ENCODE assay signal across 12 mouse cellular contexts in genomic region chr19:57255157-57255556, GRCm38 (mm10). TPM values are rescaled to one million over a fixed set of nuclear protein-coding genes. Genes with fewer than 3 reads are reported as not detected.
DNase-seq lines count a peak whose midpoint lies in the region; ATAC-seq and TF ChIP-seq lines count a peak whose summit lies in the region.
"Had no signal": no experiment of that assay in that cellular context is flagged by ENCODE, and none has a peak within 500 bp of the region (broad histone marks: within the 10 kb centered on the region; RNA-seq: fewer than 3 reads in every experiment).

No protein-coding gene starts in this region.

- H3K27ac ChIP-seq in heart, embryonic 13.5 days (replicated peaks): no peak overlapping the region
- no peak overlapping the region for H3K27ac ChIP-seq in midbrain, postnatal 0 days (ENCODE audit: low read depth, low read length)
- no peak overlapping the region for H3K27ac ChIP-seq in midbrain, embryonic 15.5 days
- no peak overlapping the region for H3K27ac ChIP-seq in forebrain, embryonic 13.5 days
- H3K27ac ChIP-seq in neural tube, embryonic 15.5 days (replicated peaks): no peak overlapping the region
- H3K27ac ChIP-seq: forebrain, embryonic 15.5 days; left cerebral cortex, adult 2 months had no signal

- ATAC-seq in heart, embryonic 13.5 days (ENCODE audit: extremely low read depth, insufficient number of reproducible peaks, low FRiP score, low TSS enrichment): no peak; the same call in 1 of the 2 replicates
- ATAC-seq in midbrain, postnatal 0 days (ENCODE audit: low FRiP score): no peak
- no peak for ATAC-seq in midbrain, embryonic 15.5 days (replicated peaks)
- ATAC-seq in forebrain, embryonic 13.5 days: no peak
- ATAC-seq in neural tube, embryonic 15.5 days (ENCODE audit: low FRiP score): no peak
- ATAC-seq: forebrain, embryonic 15.5 days had no signal

- H3K27me3 ChIP-seq in heart, embryonic 13.5 days (replicated peaks): no peaks in the 10 kb centered on the region
- no peaks in the 10 kb centered on the region for H3K27me3 ChIP-seq in midbrain, postnatal 0 days (ENCODE audit: insufficient read depth, low read length)
- no peaks in the 10 kb centered on the region for H3K27me3 ChIP-seq in midbrain, embryonic 15.5 days (replicated peaks)
- H3K27me3 ChIP-seq in forebrain, embryonic 13.5 days: no peaks in the 10 kb centered on the region
- H3K27me3 ChIP-seq in neural tube, embryonic 15.5 days (replicated peaks): no peaks in the 10 kb centered on the region
- H3K27me3 ChIP-seq: forebrain, embryonic 15.5 days had no signal

- H3K36me3 ChIP-seq in heart, embryonic 13.5 days: no peaks in the 10 kb centered on the region
- H3K36me3 ChIP-seq in midbrain, postnatal 0 days (ENCODE audit: insufficient read depth, low read length): no peaks in the 10 kb centered on the region
- H3K36me3 ChIP-seq in midbrain, embryonic 15.5 days (replicated peaks): no peaks in the 10 kb centered on the region
- H3K36me3 ChIP-seq in forebrain, embryonic 13.5 days (ENCODE audit: poor library complexity, severe bottlenecking): no peaks in the 10 kb centered on the region
- H3K36me3 ChIP-seq in neural tube, embryonic 15.5 days: no peaks in the 10 kb centered on the region
- H3K36me3 ChIP-seq: forebrain, embryonic 15.5 days had no signal

- no peak for DNase-seq in heart, postnatal 10 days
- DNase-seq in midbrain, postnatal 0 days (ENCODE audit: low spot score): no peak
- no peak for DNase-seq in lung, adult 2 months
- no peak for DNase-seq in layer of hippocampus, postnatal 25 days (ENCODE audit: extremely low spot score in 1 of 2, low spot score in 1 of 2)
- DNase-seq: adrenal gland, postnatal 25 days; cerebellum, postnatal 25 days had no signal

- no peaks in the 10 kb centered on the region for H3K9me3 ChIP-seq in heart, embryonic 13.5 days
- H3K9me3 ChIP-seq in midbrain, postnatal 0 days (ENCODE audit: low read length): no peaks in the 10 kb centered on the region
- H3K9me3 ChIP-seq in midbrain, embryonic 15.5 days: no peaks in the 10 kb centered on the region
- no peaks in the 10 kb centered on the region for H3K9me3 ChIP-seq in forebrain, embryonic 13.5 days (replicated peaks)
- H3K9me3 ChIP-seq in neural tube, embryonic 15.5 days (replicated peaks): no peaks in the 10 kb centered on the region
- H3K9me3 ChIP-seq: forebrain, embryonic 15.5 days had no signal

- 61% methylated on average over 8 of the region's 8 CpGs for WGBS in heart, embryonic 13.5 days
- 84% methylated on average over 8 of the region's 8 CpGs for WGBS in midbrain, postnatal 0 days
- WGBS in midbrain, embryonic 15.5 days: 86% methylated on average over 8 of the region's 8 CpGs
- WGBS in lung, adult 2 months: 71% methylated on average over 8 of the region's 8 CpGs
- 82% methylated on average over 8 of the region's 8 CpGs for WGBS in forebrain, embryonic 13.5 days
- WGBS in neural tube, embryonic 15.5 days: 82% methylated on average over 8 of the region's 8 CpGs

- 0 out of 2 replicates have a peak overlapping the region, but pooled peaks have one; percentile 14 for H3K9ac ChIP-seq in heart, embryonic 13.5 days
- H3K9ac ChIP-seq in midbrain, postnatal 0 days (replicated peaks; ENCODE audit: low read length, poor library complexity, severe bottlenecking): no peak overlapping the region
- no peak overlapping the region for H3K9ac ChIP-seq in midbrain, embryonic 15.5 days
- H3K9ac ChIP-seq in forebrain, embryonic 13.5 days: no peak overlapping the region
- H3K9ac ChIP-seq in neural tube, embryonic 15.5 days (replicated peaks): no peak overlapping the region
- H3K9ac ChIP-seq: forebrain, embryonic 15.5 days had no signal

- no peak overlapping the region for H3K4me2 ChIP-seq in heart, embryonic 13.5 days
- no peak overlapping the region for H3K4me2 ChIP-seq in midbrain, postnatal 0 days (ENCODE audit: low read depth, low read length, poor library complexity, severe bottlenecking)
- H3K4me2 ChIP-seq in midbrain, embryonic 15.5 days: no peak overlapping the region
- H3K4me2 ChIP-seq in forebrain, embryonic 13.5 days: no peak overlapping the region
- no peak overlapping the region for H3K4me2 ChIP-seq in neural tube, embryonic 15.5 days
- H3K4me2 ChIP-seq: forebrain, embryonic 15.5 days had no signal

- intact Hi-C loops in heart, postnatal 10 days (cut with DNase I): loop anchor here (2.0 kb wide), 1 partner anchor 94 kb away; no protein-coding TSS in a partner anchor

- peak; percentile 59 for TF ChIP-seq CTCF in midbrain, postnatal 0 days (IDR thresholded peaks at IDR 0.05)
- peak; percentile 70 for TF ChIP-seq CTCF in lung, adult 2 months (IDR thresholded peaks at IDR 0.05; ENCODE audit: insufficient read depth, low read length)

- H3K4me3 ChIP-seq in heart, embryonic 13.5 days: no peak overlapping the region
- H3K4me3 ChIP-seq in midbrain, postnatal 0 days (ENCODE audit: low read depth, low read length): no peak overlapping the region
- no peak overlapping the region for H3K4me3 ChIP-seq in midbrain, embryonic 15.5 days
- no peak overlapping the region for H3K4me3 ChIP-seq in lung, adult 2 months (replicated peaks; ENCODE audit: extremely low read depth, low read depth, low read length)
- H3K4me3 ChIP-seq in forebrain, embryonic 13.5 days: no peak overlapping the region
- no peak overlapping the region for H3K4me3 ChIP-seq in neural tube, embryonic 15.5 days (replicated peaks)
- H3K4me3 ChIP-seq: forebrain, embryonic 15.5 days; left cerebral cortex, adult 2 months had no signal

- no peak for TF ChIP-seq POLR2A in lung, adult 2 months (IDR thresholded peaks at IDR 0.05; ENCODE audit: borderline replicate concordance, extremely low read depth, low read depth, low read length)

- peaks cover 39% of the 10 kb centered on the region for H3K4me1 ChIP-seq in heart, embryonic 13.5 days
- 0 out of 2 replicates have a peak, but pooled peaks cover 4% of the 10 kb centered on the region for H3K4me1 ChIP-seq in midbrain, postnatal 0 days (ENCODE audit: insufficient read depth, low read length)
- no peaks in the 10 kb centered on the region for H3K4me1 ChIP-seq in midbrain, embryonic 15.5 days
- no peaks in the 10 kb centered on the region; the same call in 1 of the 2 replicates for H3K4me1 ChIP-seq in lung, adult 2 months (ENCODE audit: control insufficient read depth, insufficient read depth, low read length)
- H3K4me1 ChIP-seq in forebrain, embryonic 13.5 days: peaks cover 5% of the 10 kb centered on the region; the same call in 1 of the 2 replicates
- H3K4me1 ChIP-seq in neural tube, embryonic 15.5 days: no peaks in the 10 kb centered on the region
- H3K4me1 ChIP-seq: forebrain, embryonic 15.5 days had no signal

RNA-seq across cellular contexts. Expression of gene Ablim1, which starts 59.6 kb away (rescaled TPM):
- polyA plus RNA-seq in heart, embryonic 13.5 days (2015; fragmentation: Nextera tagmentation; extraction: Ambion mirVana): 35.7 and 38.5 TPM in 2 replicates
- total RNA-seq in heart, postnatal 10 days (2021): 100 to 1,000 TPM; 397 to 585 TPM
- 81.2 and 104 TPM in 2 replicates for total RNA-seq in midbrain, postnatal 0 days (2014; rRNA removed)
- polyA plus RNA-seq in midbrain, postnatal 0 days (2015; fragmentation: Nextera tagmentation; extraction: Ambion mirVana): 50.7 and 53.2 TPM in 2 replicates
- 57.4 and 64.5 TPM in 2 replicates for polyA plus RNA-seq in midbrain, embryonic 15.5 days (2015; fragmentation: Nextera tagmentation; extraction: Ambion mirVana)
- polyA plus RNA-seq in lung, adult 2 months (2012; rRNA removed): 53.6 and 71.3 TPM in 2 replicates
- 16.5 and 19.2 TPM in 2 replicates for polyA plus RNA-seq in forebrain, embryonic 13.5 days (2015; fragmentation: Nextera tagmentation; extraction: Ambion mirVana)
- polyA plus RNA-seq in neural tube, embryonic 15.5 days (2015; fragmentation: Nextera tagmentation; extraction: Ambion mirVana): 58.6 and 58.7 TPM in 2 replicates
- total RNA-seq in layer of hippocampus, postnatal 25 days (2021): 10 to 100 TPM; 66.9 to 79.0 TPM
